Mouse (Mus musculus): ENCODE data around the gene Kbtbd6. TPM values are rescaled to one million over a fixed set of nuclear protein-coding genes. Genes with fewer than 3 reads are reported as not detected.

The Kbtbd6 gene
- polyA plus RNA-seq, 1 experiment from 2014 or later: 0.36 TPM

DNA sequence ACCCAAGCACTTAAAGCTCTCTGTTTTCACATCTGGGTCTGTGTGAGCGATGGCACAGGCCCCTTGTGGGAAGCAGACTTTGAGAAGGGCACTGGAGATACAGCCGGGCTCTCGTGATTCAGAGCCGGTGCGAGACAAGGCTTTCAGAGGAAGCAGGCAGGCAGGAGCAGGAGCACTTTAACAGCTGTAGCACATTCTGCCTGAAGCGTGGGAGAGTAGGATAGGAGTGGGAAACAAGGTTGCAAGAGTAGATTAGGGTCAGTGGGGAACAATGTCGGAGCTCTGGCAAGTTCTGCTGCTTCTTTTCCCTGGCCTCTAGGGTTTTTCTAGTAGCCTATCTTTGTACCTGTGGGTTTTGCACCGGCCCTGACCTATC, 35.0 kb downstream of the Kbtbd6 start:
- WGBS: 27% methylated on average over 8 of the region's 8 CpGs
- H3K9ac ChIP-seq (replicated peaks; ENCODE audit: low read depth): peak overlapping the region; percentile 30; the same call in 1 of the 2 replicates
- no peak for TF ChIP-seq EP300 (IDR thresholded peaks at IDR 0.05)
- TF ChIP-seq CTCF (IDR thresholded peaks at IDR 0.05): no peak
- no peak for ATAC-seq
- peaks cover 36% of the 10 kb centered on the region for H3K4me1 ChIP-seq (ENCODE audit: insufficient read depth, low read depth, low read length)
- H3K9me3 ChIP-seq (ENCODE audit: low read length): no peaks in the 10 kb centered on the region
- H3K36me3 ChIP-seq (ENCODE audit: insufficient read depth, low read length): no peaks in the 10 kb centered on the region
- peak overlapping the region; percentile 43 for H3K4me2 ChIP-seq (replicated peaks; ENCODE audit: low read depth, low read length)
- peak overlapping the region; percentile 70 for H3K27ac ChIP-seq (ENCODE audit: low read length)
- H3K27me3 ChIP-seq (replicated peaks; ENCODE audit: insufficient read depth, low read length): no peaks in the 10 kb centered on the region
- no peak overlapping the region for H3K4me3 ChIP-seq (ENCODE audit: low read depth, low read length)
- DNase-seq (ENCODE audit: low spot score): no peak

- ATAC-seq: peak; percentile 25
- H3K27ac ChIP-seq (ENCODE audit: low read length): peak overlapping the region; percentile 70
- H3K27me3 ChIP-seq (replicated peaks; ENCODE audit: insufficient read depth, low read length): no peaks in the 10 kb centered on the region
- H3K4me2 ChIP-seq (replicated peaks; ENCODE audit: low read depth, low read length): peak overlapping the region; percentile 43
- peak overlapping the region; percentile 16; the same call in 1 of the 2 replicates for H3K4me3 ChIP-seq (ENCODE audit: low read depth, low read length)
- TF ChIP-seq EP300 (IDR thresholded peaks at IDR 0.05): 0 out of 2 replicates have a peak, but pooled peaks have one; percentile 18
- peak; percentile 57 for TF ChIP-seq CTCF (IDR thresholded peaks at IDR 0.05)
- WGBS: 5% methylated on average over 19 of the region's 19 CpGs
- DNase-seq (ENCODE audit: low spot score): peak; percentile 72
- H3K36me3 ChIP-seq (ENCODE audit: insufficient read depth, low read length): peaks cover 6% of the 10 kb centered on the region; the same call in 1 of the 2 replicates
- no peaks in the 10 kb centered on the region for H3K9me3 ChIP-seq (ENCODE audit: low read length)
- H3K9ac ChIP-seq (replicated peaks; ENCODE audit: low read depth): peak overlapping the region; percentile 30; the same call in 1 of the 2 replicates
- peaks cover 36% of the 10 kb centered on the region for H3K4me1 ChIP-seq (ENCODE audit: insufficient read depth, low read depth, low read length)
Observed at GRCm38 (mm10) chr14:79486993-79487731, 35.5 kb downstream of the Kbtbd6 start.

- peaks cover 30% of the 10 kb centered on the region for H3K4me1 ChIP-seq (ENCODE audit: insufficient read depth, low read depth, low read length)
- peak; percentile 51 for TF ChIP-seq EP300 (IDR thresholded peaks at IDR 0.05)
- TF ChIP-seq CTCF (IDR thresholded peaks at IDR 0.05): no peak
- 51% methylated on average over 9 of the region's 9 CpGs for WGBS
- H3K4me2 ChIP-seq (replicated peaks; ENCODE audit: low read depth, low read length): no peak overlapping the region
- no peaks in the 10 kb centered on the region for H3K9me3 ChIP-seq (ENCODE audit: low read length)
- no peaks in the 10 kb centered on the region for H3K27me3 ChIP-seq (replicated peaks; ENCODE audit: insufficient read depth, low read length)
- H3K9ac ChIP-seq (replicated peaks; ENCODE audit: low read depth): no peak overlapping the region; the same call in 1 of the 2 replicates
- DNase-seq (ENCODE audit: low spot score): peak; percentile 84
- H3K36me3 ChIP-seq (ENCODE audit: insufficient read depth, low read length): peaks cover 6% of the 10 kb centered on the region; the same call in 1 of the 2 replicates
- peak; percentile 84 for ATAC-seq
- H3K27ac ChIP-seq (ENCODE audit: low read length): peak overlapping the region; percentile 72; the same call in 1 of the 2 replicates
- H3K4me3 ChIP-seq (ENCODE audit: low read depth, low read length): no peak overlapping the region
Observed at GRCm38 (mm10) chr14:79488531-79488930, 36.9 kb downstream of the Kbtbd6 start.

GRCm38 (mm10) chr14:79489150-79489549, 37.5 kb downstream of the Kbtbd6 start:
- H3K4me3 ChIP-seq (ENCODE audit: low read depth, low read length): no peak overlapping the region
- H3K9ac ChIP-seq (replicated peaks; ENCODE audit: low read depth): no peak overlapping the region; the same call in 1 of the 2 replicates
- no peak for ATAC-seq
- WGBS: 43% methylated on average over 12 of the region's 12 CpGs
- peak; percentile 19 for DNase-seq (ENCODE audit: low spot score)
- peaks cover 6% of the 10 kb centered on the region; the same call in 1 of the 2 replicates for H3K36me3 ChIP-seq (ENCODE audit: insufficient read depth, low read length)
- TF ChIP-seq EP300 (IDR thresholded peaks at IDR 0.05) (no peak), CTCF (IDR thresholded peaks at IDR 0.05) (no peak)
- H3K4me2 ChIP-seq (replicated peaks; ENCODE audit: low read depth, low read length): no peak overlapping the region
- H3K27ac ChIP-seq (ENCODE audit: low read length): peak overlapping the region; percentile 72; the same call in 1 of the 2 replicates
- H3K9me3 ChIP-seq (ENCODE audit: low read length): no peaks in the 10 kb centered on the region
- H3K4me1 ChIP-seq (ENCODE audit: insufficient read depth, low read depth, low read length): peaks cover 30% of the 10 kb centered on the region
- no peaks in the 10 kb centered on the region for H3K27me3 ChIP-seq (replicated peaks; ENCODE audit: insufficient read depth, low read length)

GRCm38 (mm10) chr14:79490246-79490645, 38.6 kb downstream of the Kbtbd6 start:
- Histone ChIP-seq H3K27me3 (replicated peaks; ENCODE audit: insufficient read depth, low read length) (no peaks in the 10 kb centered on the region), H3K4me2 (replicated peaks; ENCODE audit: low read depth, low read length) (no peak overlapping the region), H3K9me3 (ENCODE audit: low read length) (no peaks in the 10 kb centered on the region), H3K9ac (replicated peaks; ENCODE audit: low read depth) (no peak overlapping the region), H3K4me1 (ENCODE audit: insufficient read depth, low read depth, low read length) (peaks cover 20% of the 10 kb centered on the region), H3K27ac (ENCODE audit: low read length) (no peak overlapping the region), H3K36me3 (ENCODE audit: insufficient read depth, low read length) (peaks cover 6% of the 10 kb centered on the region; the same call in 1 of the 2 replicates), H3K4me3 (ENCODE audit: low read depth, low read length) (no peak overlapping the region)
- WGBS: 46% methylated on average over 3 of the region's 3 CpGs
- DNase-seq (ENCODE audit: low spot score) (no peak), ATAC-seq (no peak)
- TF ChIP-seq CTCF (IDR thresholded peaks at IDR 0.05): no peak
- no peak for TF ChIP-seq EP300 (IDR thresholded peaks at IDR 0.05)

- ATAC-seq: no peak
Observed at GRCm38 (mm10) chr14:79494349-79494748, 42.7 kb downstream of the Kbtbd6 start.

More at GRCm38 (mm10) chr14:79494349-79494748, 42.7 kb downstream of the Kbtbd6 start:
- H3K27me3 ChIP-seq (replicated peaks; ENCODE audit: insufficient read depth, low read length): no peaks in the 10 kb centered on the region
- no peak overlapping the region for H3K9ac ChIP-seq (replicated peaks; ENCODE audit: low read depth)
- DNase-seq (ENCODE audit: low spot score): no peak
- no peak overlapping the region for H3K4me3 ChIP-seq (ENCODE audit: low read depth, low read length)
- H3K4me1 ChIP-seq (ENCODE audit: insufficient read depth, low read depth, low read length): peaks cover under 1% of the 10 kb centered on the region; the same call in 1 of the 2 replicates
- no peaks in the 10 kb centered on the region for H3K9me3 ChIP-seq (ENCODE audit: low read length)
- WGBS: 84% methylated on average over 6 of the region's 6 CpGs
- H3K36me3 ChIP-seq (ENCODE audit: insufficient read depth, low read length): peaks cover 6% of the 10 kb centered on the region; the same call in 1 of the 2 replicates
- H3K4me2 ChIP-seq (replicated peaks; ENCODE audit: low read depth, low read length): no peak overlapping the region
- no peak overlapping the region for H3K27ac ChIP-seq (ENCODE audit: low read length)
- TF ChIP-seq CTCF (IDR thresholded peaks at IDR 0.05) (no peak), EP300 (IDR thresholded peaks at IDR 0.05) (no peak)
